Mouse (Mus musculus) induced T-regulatory cell, adult 2 months (primary cell): Measurements from ENCODE around the gene Ncdn.

Experiments used
- DNase-seq: peaks from one replicate; pipeline ENCODE4 v3.0.0-alpha.2; 2012; ENCODE audit warnings: low read depth

The Ncdn gene

DNA sequence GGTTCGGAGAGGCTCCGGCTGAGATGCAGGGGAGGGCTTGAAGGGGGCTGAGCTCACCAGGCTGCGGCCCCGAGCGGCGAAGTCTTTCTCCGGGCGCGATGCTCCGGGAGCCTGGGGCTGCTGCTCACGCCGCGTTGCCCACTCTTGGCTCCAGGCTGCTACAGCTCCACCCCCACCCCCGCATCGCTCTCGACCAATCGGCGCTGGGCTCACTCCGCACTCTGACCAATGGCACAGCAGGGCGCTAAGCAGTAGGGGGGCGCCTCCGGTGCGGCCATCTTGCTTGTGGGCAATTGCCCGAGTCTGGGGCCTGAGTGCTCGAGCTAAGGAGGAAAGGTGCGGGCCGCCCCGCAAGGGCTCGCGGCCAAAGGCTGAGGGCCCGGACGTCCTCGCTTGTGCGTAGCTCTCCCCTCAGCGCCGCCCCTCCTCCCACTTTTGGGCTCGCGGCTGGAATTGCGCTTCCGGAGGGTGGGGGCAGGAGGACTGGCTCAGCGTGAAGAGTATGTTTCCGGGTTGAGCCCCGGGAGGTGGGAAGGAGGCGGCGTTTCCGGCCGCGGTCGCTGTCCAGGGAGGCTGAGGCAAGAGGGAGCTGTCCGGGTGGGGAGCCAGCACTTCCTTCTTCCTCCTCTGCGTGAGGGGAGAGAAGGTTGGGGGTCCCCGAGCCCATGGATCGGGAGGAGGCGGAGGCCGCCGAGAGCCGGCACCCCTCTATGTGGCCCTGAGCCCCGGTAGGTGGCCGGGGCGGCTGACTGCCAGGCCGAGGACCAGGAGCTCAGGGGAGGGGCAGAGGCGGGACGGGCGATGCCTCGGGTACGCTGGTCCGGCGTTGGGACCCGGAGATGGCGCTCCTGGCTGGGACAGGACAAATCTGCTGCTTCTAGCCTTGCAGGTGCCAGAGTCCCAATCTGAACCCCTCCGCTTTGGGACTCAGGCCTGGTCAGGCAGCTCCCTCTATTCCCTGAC lies at the start of gene Ncdn, which contains the start of gene AU040320:
Ncdn (minus strand) TSS at position 171 of the 963 bp plus-strand sequence.
AU040320 (plus strand) TSS at position 277 of the 963 bp plus-strand sequence.
- DNase-seq, result peak; percentile 97

GRCm38 (mm10) chr4:126802174-126802573 lies 48.9 kb upstream of the Ncdn start:
- DNase-seq, result no peak

DNA sequence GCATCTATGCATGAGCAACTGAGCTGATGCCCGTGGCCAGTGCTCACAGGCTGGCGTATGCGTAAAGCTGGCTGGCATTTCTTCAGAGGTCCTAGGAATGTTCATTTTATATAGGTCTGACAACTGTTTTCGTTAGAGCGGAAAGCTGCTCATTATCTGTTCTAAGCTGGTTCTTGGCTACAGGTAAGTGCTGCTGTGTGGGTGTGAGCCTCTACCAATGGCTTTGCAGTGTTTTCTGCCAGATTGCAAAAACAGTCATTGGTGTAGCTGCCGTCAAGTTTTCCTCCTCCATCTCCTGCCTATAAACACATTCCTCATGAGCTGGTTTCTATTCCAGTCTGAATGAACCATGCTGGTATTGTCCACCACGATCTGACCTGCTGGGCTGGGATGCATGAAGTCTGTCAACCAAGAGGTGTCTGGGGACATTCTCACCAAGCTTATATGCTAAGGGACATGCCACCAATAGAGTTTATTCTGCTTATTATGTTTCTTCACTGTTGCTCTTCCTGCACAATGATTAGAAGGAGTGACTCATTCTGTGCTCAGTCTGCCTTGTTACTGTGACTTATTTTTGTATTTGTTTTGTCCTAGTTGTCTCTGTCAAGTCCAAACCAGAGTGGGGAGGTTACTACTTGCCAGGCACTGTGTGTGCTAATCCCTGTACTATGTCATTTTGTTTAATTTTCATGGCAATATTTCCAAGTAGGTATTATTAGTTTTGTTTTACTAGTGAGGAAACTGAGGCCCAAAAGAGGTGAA lies 39.3 kb upstream of the Ncdn start:
- no peak for DNase-seq

GRCm38 (mm10) chr4:126782996-126783395 lies 29.8 kb upstream of the Ncdn start:
- DNase-seq, result no peak

DNA sequence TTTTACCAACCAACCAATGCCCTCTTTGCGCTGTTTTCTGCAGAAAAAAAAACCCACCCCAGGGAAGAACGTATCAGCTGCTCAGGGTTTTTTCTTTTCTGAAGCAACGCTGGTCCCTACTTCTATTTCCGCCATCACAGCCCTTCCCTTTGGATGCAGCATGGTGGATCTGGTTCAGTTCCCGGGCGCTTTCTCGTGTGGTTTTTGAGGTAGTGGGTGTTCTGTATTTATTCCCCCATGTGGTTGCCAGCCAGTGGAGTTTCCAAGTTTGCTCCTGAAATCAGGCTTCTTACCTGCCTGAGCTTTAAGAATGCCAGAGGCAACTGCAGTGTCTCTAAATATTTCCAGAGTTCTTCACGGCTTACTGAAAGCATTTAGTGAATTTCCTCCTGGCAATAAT lies 29.3 kb upstream of the Ncdn start:
- no peak for DNase-seq

DNA sequence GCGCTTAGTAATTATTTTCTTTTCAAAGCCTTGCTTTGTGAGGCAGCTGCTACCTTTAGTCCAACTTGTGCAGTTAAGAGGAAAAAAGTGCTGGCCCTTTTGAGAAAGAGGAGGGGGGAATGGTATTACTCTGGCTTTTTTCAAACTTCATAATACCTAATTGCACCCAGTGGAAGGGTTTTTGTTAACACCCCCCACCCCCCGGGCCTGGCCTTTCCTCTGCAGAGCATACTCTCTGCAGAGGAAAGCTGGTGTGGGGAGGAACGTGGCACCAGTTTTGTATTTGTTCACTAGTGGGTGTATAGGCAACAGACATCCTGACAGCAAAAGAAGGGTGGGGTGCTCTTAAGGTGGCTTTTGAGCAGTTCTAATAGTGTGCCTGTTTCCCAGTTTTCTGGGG lies 28.6 kb upstream of the Ncdn start:
- no peak for DNase-seq

DNA sequence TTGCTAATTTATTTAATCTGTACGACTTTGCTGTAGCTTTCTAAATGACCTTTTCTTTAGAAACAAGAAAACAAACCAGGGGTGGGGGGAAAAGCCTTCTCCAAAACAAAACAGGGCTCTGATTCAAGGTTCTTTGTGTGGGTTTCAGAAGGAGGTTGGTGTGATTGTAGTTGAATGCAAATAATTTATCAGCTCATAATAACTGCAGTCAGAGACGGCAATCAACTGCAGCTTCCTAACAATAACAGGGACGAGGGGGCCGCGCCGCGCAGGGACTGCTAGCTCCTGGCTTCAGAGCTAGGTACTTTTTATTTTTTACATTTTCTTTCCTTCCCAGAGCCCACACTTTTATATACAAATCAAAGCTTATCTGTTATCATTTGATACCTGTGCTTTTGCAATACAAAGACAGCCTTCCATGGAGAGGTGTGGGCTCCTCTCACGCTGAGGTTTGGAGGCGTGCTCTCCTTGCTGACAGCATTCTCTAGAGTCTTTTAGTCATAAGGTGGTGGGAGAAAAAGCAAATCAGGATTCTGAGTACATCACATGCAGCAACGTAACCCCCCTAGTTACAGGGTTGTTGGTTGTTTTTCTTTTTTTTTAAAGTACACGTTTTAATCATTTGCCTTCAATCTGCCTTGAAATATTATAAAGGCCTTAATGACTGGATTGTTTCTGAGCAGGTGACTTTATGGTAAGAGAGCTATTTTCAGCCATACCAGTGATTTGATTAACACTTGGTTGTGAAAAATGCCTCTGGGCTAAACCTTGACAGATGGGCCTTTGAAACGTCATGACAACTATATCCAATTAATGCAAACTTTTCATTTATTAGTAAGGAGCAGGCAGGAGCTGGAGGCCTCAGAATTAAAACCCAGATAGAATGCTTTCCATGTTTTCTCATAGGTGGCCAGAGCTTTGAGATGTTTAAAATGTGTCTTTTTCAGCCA lies 26.9 kb upstream of the Ncdn start:
- DNase-seq, result no peak

DNA sequence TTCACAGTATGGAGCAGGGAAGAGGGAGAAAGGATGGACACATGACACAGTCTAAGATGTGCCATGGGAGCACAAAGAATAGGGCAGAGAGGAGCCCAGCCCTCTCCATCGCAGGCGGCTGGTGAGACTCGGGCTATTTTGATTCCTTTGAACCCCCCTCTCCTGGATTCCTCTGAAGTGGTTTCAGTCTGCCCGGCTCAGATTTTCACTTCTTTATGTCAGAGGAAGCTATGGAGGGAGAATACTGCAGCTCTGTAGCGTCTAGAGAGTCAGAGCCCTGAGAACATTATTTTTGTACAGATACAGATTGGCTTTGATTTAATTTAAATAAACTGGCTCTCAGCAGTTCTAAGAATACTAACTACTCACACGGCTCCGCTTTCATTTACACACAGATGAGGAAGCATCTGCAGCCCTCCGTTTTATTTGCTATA lies 25.9 kb upstream of the Ncdn start:
- no peak for DNase-seq

DNA sequence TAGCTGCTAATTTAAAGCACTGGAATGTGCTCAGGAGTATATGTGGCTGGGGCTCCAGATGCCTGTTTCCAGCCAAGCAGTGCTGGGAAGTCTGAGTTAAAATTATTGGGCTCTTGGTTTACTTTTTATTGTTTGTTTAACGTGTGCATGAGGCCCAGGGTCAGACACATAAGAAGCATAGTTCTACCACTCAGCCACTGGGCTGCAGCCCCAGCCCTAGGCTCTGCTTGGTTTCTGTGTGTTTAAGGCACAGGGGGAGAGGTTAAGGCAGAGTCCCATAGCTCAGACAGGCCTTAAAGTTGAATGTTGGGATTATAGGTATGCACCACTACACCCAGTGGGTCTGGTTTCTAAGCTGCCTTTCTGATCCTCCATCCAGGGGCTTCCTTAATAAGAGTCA lies 21.9 kb upstream of the Ncdn start:
- no peak for DNase-seq

GRCm38 (mm10) chr4:126773871-126774270 lies 20.6 kb upstream of the Ncdn start:
- DNase-seq, result no peak

- no peak for DNase-seq
Observed at GRCm38 (mm10) chr4:126770831-126771230, 17.6 kb upstream of the Ncdn start.

DNA sequence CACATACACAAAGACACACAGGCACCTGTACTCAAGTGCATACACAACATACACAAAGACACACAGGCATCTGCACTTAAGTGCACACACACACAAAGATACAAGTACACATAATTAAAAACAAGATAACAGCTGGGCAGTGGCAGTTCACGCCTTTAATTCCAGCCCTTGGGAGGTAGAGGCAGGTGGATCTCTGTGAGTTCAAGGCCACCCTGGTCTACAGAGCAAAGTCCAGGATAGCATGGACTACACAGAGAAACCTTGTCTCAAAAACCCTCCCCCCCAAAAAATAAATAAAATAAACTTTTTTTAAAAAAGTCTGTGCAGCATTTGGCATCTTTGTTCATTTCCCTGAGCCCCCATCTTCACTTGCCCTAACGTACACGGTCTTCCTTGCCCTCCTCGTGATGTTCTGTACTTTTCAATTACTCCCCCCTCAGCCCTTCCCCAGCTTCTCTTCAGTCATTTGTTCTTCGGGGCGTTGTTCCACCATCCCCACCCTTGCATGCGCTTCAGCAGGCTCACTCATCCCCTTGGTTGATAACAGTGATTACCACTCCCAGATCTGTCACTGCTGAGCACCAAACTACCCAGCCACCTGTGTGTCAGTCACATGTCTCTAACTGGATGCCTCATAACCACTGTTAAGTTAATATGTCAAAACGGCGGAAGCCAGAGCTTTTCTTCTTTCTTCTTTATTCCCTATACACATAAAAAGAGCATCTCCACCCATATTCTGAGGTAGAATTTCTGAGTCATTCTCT lies 16.7 kb upstream of the Ncdn start:
- no peak for DNase-seq

GRCm38 (mm10) chr4:126763483-126763882 lies 10.2 kb upstream of the Ncdn start:
- no peak for DNase-seq

- DNase-seq, result no peak
Observed at GRCm38 (mm10) chr4:126762586-126763359, 9.5 kb upstream of the Ncdn start.

- no peak for DNase-seq
Observed at GRCm38 (mm10) chr4:126759435-126759834, 6.2 kb upstream of the Ncdn start.

DNA sequence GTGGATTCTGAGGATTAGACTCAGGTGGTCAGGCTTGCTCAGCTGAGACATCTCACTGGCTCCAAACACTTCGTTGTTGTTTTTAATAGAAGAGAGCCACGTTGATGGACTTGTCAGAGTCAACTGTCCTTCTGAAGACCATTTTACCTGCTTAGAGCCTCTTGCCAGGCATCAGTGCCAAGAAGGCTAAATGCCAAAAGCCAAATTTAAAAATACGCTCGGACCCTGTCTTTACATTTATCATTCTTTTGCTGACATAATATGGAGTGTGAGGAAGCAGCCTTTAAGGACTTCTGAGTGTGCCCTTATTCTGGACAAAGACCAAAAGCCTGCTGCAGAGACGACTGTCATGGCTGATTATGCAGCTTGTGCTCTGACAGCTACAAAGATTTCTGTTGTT lies 5.1 kb upstream of the Ncdn start:
- no peak for DNase-seq

DNA sequence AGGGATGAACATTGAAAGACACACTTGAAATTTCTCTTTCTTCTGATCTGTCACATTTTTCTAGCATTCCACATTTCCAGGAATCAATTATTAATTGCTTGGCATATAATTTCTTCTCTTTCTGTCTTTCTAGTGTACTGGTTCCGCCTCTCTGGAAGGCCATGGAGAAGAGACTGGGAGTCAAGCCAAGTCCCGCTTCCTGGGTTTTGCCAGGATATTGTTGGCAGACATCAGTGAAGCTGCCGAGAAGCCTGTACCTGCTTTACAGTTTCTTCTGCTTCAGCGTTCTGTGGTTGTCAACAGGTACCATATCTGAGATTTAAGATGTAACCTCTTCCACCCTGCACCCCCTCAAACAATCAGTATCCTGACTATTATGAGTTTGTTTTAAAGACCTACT lies 3.5 kb upstream of the Ncdn start:
- DNase-seq, result no peak

- no peak for DNase-seq
Observed at GRCm38 (mm10) chr4:126754736-126755374, 1.6 kb upstream of the Ncdn start.

DNA sequence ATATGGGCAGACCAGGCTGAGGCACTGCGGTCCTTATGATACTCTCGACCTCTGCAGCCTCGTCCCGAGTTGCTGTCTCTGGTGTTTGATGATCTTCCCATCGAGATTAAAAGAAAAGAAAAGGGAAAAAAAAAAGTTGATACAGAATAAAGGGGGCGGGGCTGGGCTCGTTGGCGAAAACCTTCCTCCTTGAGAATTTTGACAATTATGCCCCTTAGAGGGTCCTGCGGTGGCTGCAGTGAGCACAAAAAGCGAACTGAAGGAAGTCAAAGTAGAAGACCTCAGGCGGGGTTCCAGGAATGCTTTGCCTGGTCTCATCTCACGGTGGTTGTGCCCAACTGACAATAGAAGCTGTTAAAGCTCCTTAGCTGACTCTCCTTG lies 983 bp upstream of the Ncdn start:
- no peak for DNase-seq
